Mouse (Mus musculus) gastrocnemius, postnatal 10 days (tissue): ENCODE data around the gene Dennd6b. TPM values are rescaled to one million over a fixed set of nuclear protein-coding genes. Genes with fewer than 3 reads are reported as not detected.
A peak's percentile ranks its signal among the peaks of the same experiment; 100 is the strongest.

ENCODE experiments used
- DNase-seq: peaks from one replicate; pipeline ENCODE4 v3.0.0; 2021; ENCODE audit warnings: mixed read lengths
- total RNA-seq, 2 experiments: library from RNA; stranded (reverse); gene quantifications; 2 replicates each; pipeline ENCODE4 v1.2.3; 2021

The Dennd6b gene
- total RNA-seq, 2 experiments from 2014 or later: 4.5 to 7.0 TPM

GRCm38 (mm10) chr15:89158516-89158915, 37.8 kb downstream of the Dennd6b start:
- DNase-seq: no peak

- peak; percentile 77 for DNase-seq
Observed at GRCm38 (mm10) chr15:89157954-89158353, 38.3 kb downstream of the Dennd6b start.

- no peak for DNase-seq
Observed at GRCm38 (mm10) chr15:89152312-89152711, 44.0 kb downstream of the Dennd6b start.

- no peak for DNase-seq
Observed at GRCm38 (mm10) chr15:89150041-89150390, 46.3 kb downstream of the Dennd6b start.

GRCm38 (mm10) chr15:89149271-89150040, 46.8 kb downstream of the Dennd6b start, which contains the start of gene Mapk11:
TSS of gene Mapk11 (minus strand) at chr15:89149628.
- no peak for DNase-seq

- DNase-seq: no peak
Observed at GRCm38 (mm10) chr15:89148496-89149270, 47.6 kb downstream of the Dennd6b start.

GRCm38 (mm10) chr15:89147895-89148294, 48.4 kb downstream of the Dennd6b start:
- DNase-seq: no peak

GRCm38 (mm10) chr15:89147456-89147855, 48.8 kb downstream of the Dennd6b start:
- no peak for DNase-seq

- no peak for DNase-seq
Observed at GRCm38 (mm10) chr15:89147024-89147423, 49.3 kb downstream of the Dennd6b start.

GRCm38 (mm10) chr15:89146537-89146936, 49.8 kb downstream of the Dennd6b start:
- no peak for DNase-seq

- DNase-seq: no peak
Observed at GRCm38 (mm10) chr15:89145813-89146350, 50.4 kb downstream of the Dennd6b start.

GRCm38 (mm10) chr15:89144965-89145364, 51.3 kb downstream of the Dennd6b start:
- no peak for DNase-seq

GRCm38 (mm10) chr15:89143134-89143533, 53.2 kb downstream of the Dennd6b start:
- no peak for DNase-seq

- DNase-seq: no peak
Observed at GRCm38 (mm10) chr15:89141905-89142304, 54.4 kb downstream of the Dennd6b start.

GRCm38 (mm10) chr15:89141443-89141842, 54.9 kb downstream of the Dennd6b start:
- no peak for DNase-seq

- peak; percentile 71 for DNase-seq
Observed at GRCm38 (mm10) chr15:89140659-89141252, 55.5 kb downstream of the Dennd6b start, which contains the start of gene Mapk12. TSS of gene Mapk12 (minus strand) at chr15:89140703.

GRCm38 (mm10) chr15:89140048-89140658, 56.1 kb downstream of the Dennd6b start:
- peak; percentile 58 for DNase-seq

GRCm38 (mm10) chr15:89138531-89138930, 57.8 kb downstream of the Dennd6b start:
- DNase-seq: no peak

- no peak for DNase-seq
Observed at GRCm38 (mm10) chr15:89138046-89138405, 58.3 kb downstream of the Dennd6b start.

- DNase-seq: no peak
Observed at GRCm38 (mm10) chr15:89137378-89138045, 58.8 kb downstream of the Dennd6b start.

- DNase-seq: no peak
Observed at GRCm38 (mm10) chr15:89136461-89137155, 59.7 kb downstream of the Dennd6b start.
